Mouse (Mus musculus) cerebellum, adult 18-20 months (tissue): ENCODE data around the gene Fry.

Source experiments
- DNase-seq, 2 experiments: peaks; one replicate each; pipeline ENCODE4 v3.0.0; 2021

Fry gene

GRCm38 (mm10) chr5:150345946-150346345 lies 227.5 kb downstream of the Fry start:
- no peak for DNase-seq

DNA sequence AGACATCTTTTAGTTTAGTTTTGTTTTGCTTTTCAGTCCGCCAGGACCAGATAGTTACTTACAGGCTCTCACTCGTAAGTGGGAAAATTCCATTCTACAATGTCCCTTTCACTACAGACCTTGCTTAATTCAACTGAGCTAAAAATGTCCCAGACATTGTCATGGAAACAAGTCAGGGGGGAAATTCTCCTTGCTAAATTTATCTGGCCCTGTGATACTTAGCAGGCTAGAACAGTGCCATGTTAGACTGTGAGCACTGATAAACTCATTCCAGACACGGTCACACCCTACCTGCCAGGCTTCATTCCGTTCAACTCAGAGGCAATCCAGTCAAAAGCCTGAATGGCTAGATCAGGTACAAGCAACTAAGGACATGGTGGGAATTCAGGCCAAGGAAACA lies 227.9 kb downstream of the Fry start:
- DNase-seq: no peak

DNA sequence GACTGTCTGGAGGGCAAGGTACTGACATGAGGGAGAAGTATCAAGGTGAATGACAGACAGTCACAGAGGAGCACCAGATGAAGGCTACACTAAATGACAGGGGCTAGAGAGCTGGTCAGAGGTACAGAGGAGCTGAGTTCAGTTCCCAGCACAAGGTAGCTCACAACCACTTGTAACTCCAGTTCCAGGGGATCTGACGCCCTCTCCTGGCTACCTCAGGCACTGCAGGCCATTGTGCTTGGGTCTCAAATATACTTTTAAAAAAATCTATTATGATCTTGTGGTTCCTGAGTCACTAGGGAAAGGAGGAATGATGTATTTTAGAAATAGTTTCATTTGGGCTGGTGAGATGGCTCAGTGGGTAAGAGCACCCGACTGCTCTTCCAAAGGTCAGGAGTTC lies 229.4 kb downstream of the Fry start:
- no peak for DNase-seq

GRCm38 (mm10) chr5:150348302-150348701 lies 229.9 kb downstream of the Fry start:
- no peak for DNase-seq

DNA sequence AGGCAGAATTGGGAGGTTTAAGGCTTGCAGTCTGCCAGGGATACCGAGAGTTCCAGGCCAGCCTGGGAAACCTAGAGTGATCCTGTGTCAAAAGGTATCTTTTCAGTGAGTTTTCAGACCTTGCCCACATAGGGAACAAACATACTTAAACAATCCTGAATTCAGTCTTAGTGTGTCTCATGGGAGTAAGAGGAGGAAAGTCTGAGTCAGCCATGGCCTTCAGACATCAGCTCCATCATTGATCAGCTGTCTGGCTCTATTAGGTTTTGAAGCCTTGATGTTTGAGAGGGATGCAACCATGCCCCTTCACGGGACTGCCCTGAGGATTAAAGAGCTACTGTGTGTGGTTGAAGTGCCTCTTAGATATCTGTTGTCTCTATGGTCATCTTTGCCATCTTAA lies 232.7 kb downstream of the Fry start:
- no peak for DNase-seq

GRCm38 (mm10) chr5:150358671-150359070 lies 240.2 kb downstream of the Fry start:
- no peak for DNase-seq

DNA sequence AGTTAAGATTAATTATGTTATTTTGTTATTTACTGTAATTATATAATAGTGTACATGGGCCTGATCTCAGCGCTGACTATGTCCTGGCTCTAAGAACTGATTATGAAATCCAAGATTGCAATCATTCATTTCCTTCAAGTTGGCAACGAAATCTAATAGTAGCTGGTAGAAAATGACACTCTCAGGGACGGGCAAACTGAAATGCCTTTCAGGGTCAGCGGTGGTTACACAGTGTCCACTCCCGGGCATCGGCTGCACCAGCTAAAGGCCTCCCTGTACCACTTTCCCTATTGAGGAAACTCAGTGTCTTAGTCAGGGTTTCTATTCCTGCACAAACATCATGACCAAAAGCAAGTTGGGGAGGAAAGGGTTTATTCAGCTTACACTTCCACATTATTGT lies 243.8 kb downstream of the Fry start:
- DNase-seq: no peak

DNA sequence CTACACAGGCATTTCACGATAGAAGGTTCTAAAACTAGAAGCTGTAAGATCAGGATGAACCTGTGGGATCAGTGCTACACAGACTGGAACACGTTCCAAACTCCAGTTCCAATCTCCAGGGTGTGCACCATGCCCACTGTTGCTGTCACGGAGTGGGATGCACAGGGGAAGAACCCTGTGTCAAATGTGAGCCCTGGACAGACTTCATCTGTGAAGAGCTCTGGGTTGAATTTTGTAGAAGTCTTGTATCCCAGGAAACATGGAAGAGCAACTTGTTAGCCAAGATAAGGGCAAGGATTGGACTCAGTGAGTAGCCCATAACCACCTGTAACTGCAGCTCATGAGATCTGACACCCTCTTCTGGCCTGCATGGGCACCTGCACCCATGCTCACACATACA lies 246.2 kb downstream of the Fry start:
- DNase-seq: no peak

GRCm38 (mm10) chr5:150367027-150367426 lies 248.6 kb downstream of the Fry start:
- DNase-seq: no peak

GRCm38 (mm10) chr5:150370291-150370690 lies 251.8 kb downstream of the Fry start:
- DNase-seq: no peak

GRCm38 (mm10) chr5:150370895-150371294 lies 252.4 kb downstream of the Fry start:
- no peak for DNase-seq

GRCm38 (mm10) chr5:150372956-150373355 lies 254.5 kb downstream of the Fry start:
- DNase-seq: no peak

GRCm38 (mm10) chr5:150374778-150375559 lies 256.5 kb downstream of the Fry start:
- no peak for DNase-seq

DNA sequence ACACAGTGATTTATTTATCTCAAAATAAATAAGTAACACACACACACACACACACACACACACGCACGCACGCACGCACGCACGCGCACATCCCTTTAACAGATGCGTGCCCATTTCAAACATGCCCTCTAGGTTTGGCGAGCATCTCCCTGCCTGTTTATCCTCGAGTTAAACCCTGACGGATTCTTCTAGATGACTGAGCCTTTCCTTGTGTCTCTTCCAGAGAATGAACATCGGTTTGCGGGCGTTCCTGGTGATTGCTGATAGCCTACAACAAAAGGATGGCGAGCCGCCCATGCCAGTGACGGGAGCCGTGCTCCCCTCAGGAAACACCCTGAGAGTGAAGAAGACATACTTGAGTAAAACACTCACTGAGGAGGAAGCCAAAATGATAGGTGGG lies 260.1 kb downstream of the Fry start:
- no peak for DNase-seq

- no peak for DNase-seq
Observed at GRCm38 (mm10) chr5:150380767-150381166, 262.3 kb downstream of the Fry start.

DNA sequence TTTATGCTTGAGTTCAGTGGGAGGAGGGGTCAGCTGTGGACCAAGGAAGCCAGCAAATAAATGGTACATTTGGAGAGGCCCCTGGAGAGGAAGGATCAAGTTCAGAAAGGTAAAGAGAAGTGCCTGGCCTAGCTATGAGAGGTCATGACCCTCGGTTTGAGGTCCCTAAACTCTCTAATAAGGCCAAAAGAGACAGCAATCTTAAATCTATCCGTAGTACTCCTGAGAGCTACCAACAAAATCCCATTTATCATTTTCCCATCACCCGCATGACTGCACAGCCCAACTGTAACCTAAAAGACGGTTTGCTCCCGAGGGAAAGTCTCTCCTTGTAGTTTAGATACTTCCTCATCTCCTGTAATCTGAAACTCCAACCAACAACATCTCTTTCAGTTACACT lies 264.0 kb downstream of the Fry start:
- no peak for DNase-seq

- no peak for DNase-seq
Observed at GRCm38 (mm10) chr5:150384272-150385215, 266.1 kb downstream of the Fry start.

DNA sequence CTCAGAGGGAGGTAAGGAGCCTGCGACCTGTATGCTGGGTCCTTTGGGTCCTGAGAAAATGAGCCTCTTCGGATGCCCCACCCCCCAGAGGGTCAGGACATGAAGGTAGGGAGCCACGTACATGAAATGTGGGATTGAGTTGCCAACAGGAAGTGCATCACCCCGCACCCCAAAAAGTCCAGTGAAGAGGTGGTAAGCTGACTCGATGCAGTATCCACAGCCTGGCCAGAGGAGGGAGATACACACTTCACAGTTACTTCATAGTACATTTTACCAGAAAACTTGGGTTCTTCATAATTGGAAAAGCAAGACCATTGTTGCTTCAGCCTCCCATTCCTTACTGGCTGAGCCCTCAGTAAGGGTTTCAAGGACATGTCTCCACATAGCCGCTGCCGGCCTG lies 266.8 kb downstream of the Fry start:
- no peak for DNase-seq

DNA sequence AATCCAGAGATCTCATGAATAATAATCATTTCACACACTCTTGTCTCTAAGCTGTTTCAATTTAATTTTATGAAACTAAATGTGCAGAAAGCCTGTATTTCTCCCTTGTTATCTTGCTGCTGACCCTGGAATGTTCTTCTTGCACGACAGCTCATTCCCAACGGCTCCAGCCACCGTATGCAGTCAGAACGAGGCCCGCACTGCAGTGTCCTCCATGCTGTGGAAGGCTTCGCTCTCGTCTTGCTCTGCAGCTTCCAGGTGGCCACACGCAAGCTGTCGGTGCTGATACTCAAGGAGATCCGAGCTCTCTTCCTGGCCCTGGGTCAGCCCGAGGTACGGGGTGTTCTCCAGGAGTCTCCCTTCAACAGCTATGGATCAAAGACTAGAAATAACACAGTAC lies 270.2 kb downstream of the Fry start:
- no peak for DNase-seq

DNA sequence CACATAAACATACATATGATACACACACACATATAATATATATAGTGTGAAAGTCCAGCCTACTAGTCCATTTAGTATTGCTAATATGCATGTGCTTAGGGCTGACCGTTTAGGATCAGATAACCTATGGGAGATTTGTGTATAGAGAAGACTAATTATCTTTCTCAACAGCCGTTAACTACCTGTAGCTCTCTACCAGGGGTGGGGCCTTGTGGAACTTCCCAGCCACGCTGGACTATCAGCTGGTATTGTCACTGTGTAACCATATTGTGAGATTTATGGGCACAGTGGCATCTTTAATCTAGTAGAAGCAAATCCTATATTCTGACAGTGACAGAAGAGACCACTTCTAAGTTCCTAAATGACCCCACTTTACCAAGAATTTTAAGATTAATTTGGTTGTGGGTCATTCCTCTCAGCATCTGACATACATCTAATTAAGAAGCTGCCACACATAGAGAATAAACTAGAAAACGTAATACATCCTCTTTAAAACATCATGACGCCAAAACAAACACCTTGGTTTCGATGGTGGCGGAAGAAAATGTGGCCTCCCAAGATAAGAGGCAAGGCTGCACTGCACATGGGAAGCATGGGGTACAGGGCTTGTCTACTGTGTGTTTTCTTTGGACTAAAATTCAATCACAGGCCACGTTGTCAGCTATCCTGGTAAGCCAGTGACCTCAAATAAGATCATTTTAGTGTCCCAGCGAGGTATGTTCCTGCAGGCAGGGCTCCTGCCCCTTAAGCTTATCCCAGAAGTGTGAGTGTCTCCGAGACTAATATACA lies 271.3 kb downstream of the Fry start:
- DNase-seq: no peak

- DNase-seq: no peak
Observed at GRCm38 (mm10) chr5:150390422-150390821, 272.0 kb downstream of the Fry start.

- DNase-seq: no peak
Observed at GRCm38 (mm10) chr5:150394645-150395044, 276.2 kb downstream of the Fry start.

DNA sequence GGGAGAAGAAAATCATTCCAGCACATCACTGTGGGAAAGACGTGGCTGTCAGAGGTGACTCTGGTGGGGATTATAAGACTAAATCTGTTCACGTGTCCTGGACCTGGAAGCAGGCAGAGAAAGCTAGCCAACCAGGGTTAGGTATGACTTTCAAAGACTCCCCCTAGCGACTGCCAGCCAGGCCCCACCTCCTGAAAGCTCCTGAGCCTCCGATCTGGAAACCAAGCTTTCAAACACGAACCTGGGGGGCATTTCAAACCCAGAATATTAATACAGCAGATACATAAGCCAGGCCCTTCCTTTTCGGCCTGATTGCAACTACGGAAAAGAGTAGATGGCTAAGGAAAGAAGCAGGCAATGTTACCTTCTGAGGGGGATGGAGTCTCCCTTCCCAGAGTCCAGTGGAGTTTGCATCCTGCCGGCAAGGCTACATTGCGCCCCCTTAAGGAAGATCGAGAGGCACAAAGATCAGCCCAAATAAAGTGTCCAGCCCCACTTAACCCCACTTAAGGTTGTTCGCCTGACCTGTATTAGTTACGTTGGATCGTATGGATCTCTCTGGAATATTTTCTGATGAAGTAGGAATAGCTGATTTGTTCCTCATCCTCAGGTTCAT lies 284.5 kb downstream of the Fry start:
- DNase-seq: no peak
